Mouse (Mus musculus) heart, postnatal 0 days (tissue): ENCODE measurements at regions not wholly inside any gene's neighbourhood (a gene's known extent, or its start where the extent isn't known, plus 50 kb on each side); places are given as distances from the start of the nearest gene placed in this dataset.

Experiments
- CTCF ChIP-seq: IDR thresholded peaks from 2 replicates; pipeline ENCODE4 v1.5.1; 2016; ENCODE audit warnings: antibody characterized with exemption, control low read depth, low read depth
- EP300 ChIP-seq: IDR thresholded peaks from 2 replicates; pipeline ENCODE4 v1.6.1; 2016; ENCODE audit warnings: antibody characterized with exemption, low read depth

DNA sequence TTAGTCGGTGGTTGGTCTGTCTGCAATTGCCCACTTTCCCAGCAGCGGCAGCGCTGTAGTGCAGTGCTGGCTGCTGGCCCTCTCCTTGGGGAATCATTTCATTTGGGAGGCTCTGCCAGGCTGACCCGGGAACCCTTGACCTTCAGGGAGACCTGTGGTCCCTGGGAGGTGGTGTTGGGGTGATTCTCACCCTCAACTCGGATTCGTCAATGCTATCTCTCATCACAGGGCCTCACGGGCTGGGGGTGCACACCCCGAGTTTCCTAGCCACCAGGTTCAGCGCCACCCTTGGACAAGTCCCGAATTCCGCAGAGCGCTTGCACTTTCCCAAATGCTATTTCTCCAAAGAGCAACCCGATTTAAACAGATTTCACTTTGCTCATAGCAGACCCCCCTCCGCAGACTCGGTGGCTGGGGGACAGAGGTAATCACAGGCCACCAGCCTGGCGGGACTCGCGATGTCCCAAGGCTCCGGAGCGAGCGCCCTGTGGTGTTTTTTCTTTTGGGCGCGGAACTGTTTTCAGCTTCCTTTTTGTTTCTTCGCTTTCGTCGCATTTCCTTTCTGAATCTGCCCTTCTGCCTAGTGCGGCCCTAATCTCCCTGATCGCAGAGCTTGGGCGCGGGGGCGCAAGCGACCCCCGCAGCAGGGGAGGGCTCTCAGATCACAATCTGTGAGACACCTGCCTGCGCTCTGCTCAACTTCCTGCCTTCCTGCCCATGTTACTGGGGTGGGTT, 300.7 kb downstream of the Vrk1 start:
- TF ChIP-seq CTCF (no peak), EP300 (no peak)
